Mouse (Mus musculus) hindlimb bud, embryonic 11.5 days (tissue): ENCODE measurements around the gene Dpf1.
A peak's percentile ranks its signal among the peaks of the same experiment; 100 is the strongest.

Experiments
- DNase-seq: peaks from one replicate; pipeline ENCODE4 v3.0.0-alpha.2; 2012; ENCODE audit warnings: low read depth, low spot score; ENCODE audit errors: extremely low spot score

Dpf1 gene

GRCm38 (mm10) chr7:29307350-29308104 lies 3.8 kb downstream of the Dpf1 start:
- DNase-seq: peak; percentile 41

- DNase-seq: no peak
These were observed 5.5 kb downstream of the Dpf1 start for GRCm38 (mm10) chr7:29309221-29309721.

- no peak for DNase-seq
These were observed 6.0 kb downstream of the Dpf1 start for GRCm38 (mm10) chr7:29309749-29310148.

- DNase-seq: no peak
These were observed 9.3 kb downstream of the Dpf1 start for GRCm38 (mm10) chr7:29313051-29313450.

GRCm38 (mm10) chr7:29313572-29314261 lies 10.0 kb downstream of the Dpf1 start:
- no peak for DNase-seq

- DNase-seq: no peak
These were observed 11.3 kb downstream of the Dpf1 start for GRCm38 (mm10) chr7:29314844-29315628.

- no peak for DNase-seq
These were observed 12.5 kb downstream of the Dpf1 start for GRCm38 (mm10) chr7:29316137-29316734.

- no peak for DNase-seq
These were observed 13.2 kb downstream of the Dpf1 start for GRCm38 (mm10) chr7:29316976-29317375.

- DNase-seq: peak; percentile 64
These were observed 13.8 kb downstream of the Dpf1 start for GRCm38 (mm10) chr7:29317558-29317957.

GRCm38 (mm10) chr7:29318115-29318911 lies 14.6 kb downstream of the Dpf1 start:
- no peak for DNase-seq

- no peak for DNase-seq
These were observed 15.9 kb downstream of the Dpf1 start for GRCm38 (mm10) chr7:29319337-29320307.

GRCm38 (mm10) chr7:29327087-29327486 lies 23.3 kb downstream of the Dpf1 start:
- no peak for DNase-seq

- DNase-seq: no peak
These were observed 25.2 kb downstream of the Dpf1 start for GRCm38 (mm10) chr7:29328984-29329383.

GRCm38 (mm10) chr7:29334156-29334555 lies 30.4 kb downstream of the Dpf1 start:
- DNase-seq: no peak

- no peak for DNase-seq
These were observed 31.5 kb downstream of the Dpf1 start for GRCm38 (mm10) chr7:29335276-29335675.

GRCm38 (mm10) chr7:29335841-29336671 lies 32.3 kb downstream of the Dpf1 start:
- no peak for DNase-seq

GRCm38 (mm10) chr7:29336795-29337319 lies 33.1 kb downstream of the Dpf1 start:
- no peak for DNase-seq

- DNase-seq: no peak
These were observed 34.0 kb downstream of the Dpf1 start for GRCm38 (mm10) chr7:29337766-29338165.
